Mouse (Mus musculus): ENCODE results near the gene Capn13. TPM values are rescaled to one million over a fixed set of nuclear protein-coding genes. Genes with fewer than 3 reads are reported as not detected.
A peak's percentile ranks its signal among the peaks of the same experiment; 100 is the strongest.

Capn13 gene
- polyA plus RNA-seq, 1 experiment from 2014 or later, result 0.18 TPM

DNA sequence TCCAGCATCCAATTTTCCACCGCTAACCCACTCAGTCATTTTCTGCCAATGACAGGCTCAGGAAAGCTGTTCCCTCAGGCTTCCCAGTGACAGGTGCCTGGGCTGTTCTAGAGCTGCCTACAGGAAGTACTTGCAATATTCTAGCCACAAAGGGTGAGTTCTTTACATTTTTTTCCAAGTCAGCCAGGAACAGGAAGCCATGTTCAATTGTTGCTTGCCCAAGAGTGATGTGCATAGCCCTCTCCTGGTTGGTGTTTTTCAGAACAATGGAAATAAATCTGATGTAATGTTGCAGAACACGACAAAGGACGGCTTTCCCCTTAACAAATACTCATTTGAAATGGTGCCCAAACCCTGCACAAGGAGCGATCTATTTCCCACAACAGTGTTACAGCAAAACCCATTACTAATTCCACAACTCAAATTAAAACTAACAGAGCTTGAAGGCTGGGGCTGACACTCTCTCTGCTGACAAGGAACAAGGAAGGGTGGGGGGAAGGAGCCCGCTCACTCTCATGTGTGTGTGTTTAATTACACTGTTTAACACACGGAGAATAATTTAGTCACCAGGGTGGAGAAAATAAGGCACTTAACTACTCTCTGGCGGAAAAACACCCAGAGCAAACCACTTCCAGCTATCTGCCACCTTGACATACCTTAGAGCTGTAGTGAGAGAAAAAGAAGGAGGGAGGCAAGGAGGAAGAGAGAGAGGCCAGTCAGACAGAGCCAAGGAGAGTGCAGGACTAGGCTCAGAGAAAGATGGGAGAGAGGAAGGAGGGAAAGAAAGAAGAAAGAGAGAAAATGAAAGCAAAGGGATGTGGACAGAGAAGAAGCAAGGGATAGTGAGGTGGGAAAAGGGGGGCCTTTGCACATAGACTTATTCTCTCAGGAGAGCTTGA, 10.2 kb downstream of the Capn13 start:
- Histone ChIP-seq H3K9ac (no peak overlapping the region), H3K36me3 (no peaks in the 10 kb centered on the region), H3K9me3 (no peaks in the 10 kb centered on the region), H3K4me3 (no peak overlapping the region), H3K27ac (replicated peaks) (peak overlapping the region; percentile 74), H3K4me2 (no peak overlapping the region), H3K27me3 (no peaks in the 10 kb centered on the region), H3K4me1 (replicated peaks) (peaks cover 20% of the 10 kb centered on the region)
- ATAC-seq (ENCODE audit: low read depth), result peak; percentile 88
- 41% methylated on average over 7 of the region's 7 CpGs for WGBS

DNA sequence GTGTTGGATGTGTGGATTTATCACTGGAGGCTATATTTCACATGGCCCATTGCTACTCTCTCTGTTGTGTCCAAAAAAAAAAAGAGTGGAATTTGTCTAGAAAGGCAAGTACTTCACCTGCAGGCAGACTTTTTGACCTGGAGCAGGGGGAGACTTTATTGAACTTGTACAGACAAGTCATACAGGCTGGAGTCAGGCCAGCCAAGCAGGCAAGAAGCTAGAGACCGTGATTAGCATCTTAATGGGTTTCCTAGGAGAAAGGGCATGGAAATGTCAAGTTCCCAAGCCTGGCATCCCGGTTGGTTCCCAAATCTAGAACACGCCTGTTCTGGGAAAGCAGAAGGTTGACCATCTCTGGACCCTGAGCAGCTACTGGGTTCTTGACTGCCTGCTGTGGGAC, 11.3 kb downstream of the Capn13 start:
- H3K4me2 ChIP-seq, result no peak overlapping the region
- no peak overlapping the region for H3K27ac ChIP-seq (replicated peaks)
- ATAC-seq (ENCODE audit: low read depth), result no peak
- H3K4me1 ChIP-seq (replicated peaks), result peaks cover 20% of the 10 kb centered on the region
- H3K4me3 ChIP-seq, result no peak overlapping the region
- no peaks in the 10 kb centered on the region for H3K27me3 ChIP-seq
- WGBS, result 56% methylated on average over 3 of the region's 3 CpGs
- no peak overlapping the region for H3K9ac ChIP-seq
- no peaks in the 10 kb centered on the region for H3K9me3 ChIP-seq
- H3K36me3 ChIP-seq, result no peaks in the 10 kb centered on the region

DNA sequence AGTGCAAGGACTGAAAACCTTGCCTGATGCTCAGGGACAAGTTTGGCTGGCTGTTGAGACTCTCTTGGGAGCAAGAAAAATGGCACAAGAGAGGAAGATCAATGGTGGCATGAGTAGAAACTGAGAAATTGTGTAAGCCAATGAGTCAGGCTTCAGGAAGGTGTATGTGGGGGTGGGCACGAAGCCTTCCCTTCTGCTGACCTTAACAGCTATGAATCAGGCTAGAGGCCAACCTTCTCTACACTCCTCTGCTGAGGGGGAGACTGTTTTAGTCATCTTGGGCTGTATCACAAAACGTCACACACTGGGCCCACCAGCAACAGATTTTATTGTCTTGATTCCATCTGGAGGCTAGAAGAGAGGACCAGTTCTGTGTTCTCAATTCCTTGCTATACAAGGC, 14.1 kb downstream of the Capn13 start:
- H3K4me2 ChIP-seq, result no peak overlapping the region
- no peaks in the 10 kb centered on the region for H3K9me3 ChIP-seq
- H3K4me3 ChIP-seq, result no peak overlapping the region
- WGBS, result 83% methylated on average over 2 of the region's 2 CpGs
- peaks cover 32% of the 10 kb centered on the region for H3K4me1 ChIP-seq (replicated peaks)
- H3K36me3 ChIP-seq, result no peaks in the 10 kb centered on the region
- H3K27me3 ChIP-seq, result no peaks in the 10 kb centered on the region
- ATAC-seq (ENCODE audit: low read depth), result no peak
- no peak overlapping the region for H3K27ac ChIP-seq (replicated peaks)
- no peak overlapping the region for H3K9ac ChIP-seq

DNA sequence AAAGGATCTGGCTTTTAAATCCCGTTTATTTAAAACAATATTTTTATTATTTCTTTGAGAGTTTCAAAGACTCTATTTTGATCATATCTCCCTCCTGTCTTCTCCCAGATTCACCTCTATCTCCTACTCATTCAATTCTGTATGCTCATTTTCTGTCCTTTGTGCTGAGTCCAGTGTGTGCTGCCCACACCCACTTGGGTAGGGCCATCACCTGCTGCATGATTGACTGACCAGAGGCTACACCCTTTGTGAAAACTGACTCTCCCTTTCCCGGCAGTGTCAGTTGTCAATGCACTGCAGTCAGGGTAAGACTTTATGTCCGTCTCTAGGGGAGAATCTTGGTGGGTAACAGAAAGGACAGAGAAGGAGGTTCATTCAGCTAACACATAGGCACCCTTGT, 14.7 kb downstream of the Capn13 start:
- Histone ChIP-seq H3K27ac (replicated peaks) (no peak overlapping the region), H3K4me3 (no peak overlapping the region), H3K9ac (no peak overlapping the region), H3K4me1 (replicated peaks) (peaks cover 30% of the 10 kb centered on the region), H3K9me3 (no peaks in the 10 kb centered on the region), H3K4me2 (no peak overlapping the region), H3K27me3 (no peaks in the 10 kb centered on the region), H3K36me3 (no peaks in the 10 kb centered on the region)
- no peak for ATAC-seq (ENCODE audit: low read depth)
- WGBS, result 69% methylated on average over 3 of the region's 3 CpGs

DNA sequence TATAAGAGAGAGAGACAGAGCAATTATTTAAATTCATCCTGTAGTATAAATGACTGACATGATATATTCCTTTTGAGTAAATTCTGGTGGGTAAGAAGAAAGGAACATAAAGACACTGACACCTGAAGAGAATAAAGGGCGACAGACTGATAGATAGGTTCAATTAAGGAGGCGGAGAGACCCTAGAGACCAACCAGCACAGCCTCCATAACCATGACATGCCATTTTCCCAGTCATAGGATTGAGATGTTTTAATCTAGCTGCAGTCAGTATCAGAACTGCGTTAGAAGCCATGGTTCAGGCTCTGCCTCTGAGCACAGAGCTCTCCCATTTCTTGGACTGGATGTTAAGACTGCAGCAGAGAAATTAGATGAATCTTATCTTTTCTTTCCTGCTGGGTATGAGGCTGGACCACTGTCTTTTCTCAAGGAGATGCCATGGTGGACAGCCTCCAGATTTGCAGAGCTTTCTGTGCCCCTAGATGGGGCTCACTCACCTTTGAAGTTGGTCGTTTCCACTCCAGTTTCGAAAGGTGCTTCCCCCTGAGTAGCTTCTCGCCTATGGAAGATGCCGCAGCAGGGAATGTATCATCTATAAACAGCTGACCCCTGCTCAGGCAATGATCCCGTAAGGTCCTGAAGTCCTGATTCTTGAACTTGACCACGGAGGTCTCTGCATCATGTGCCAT, 18.2 kb downstream of the Capn13 start:
- H3K9me3 ChIP-seq, result no peaks in the 10 kb centered on the region
- H3K4me2 ChIP-seq, result no peak overlapping the region
- H3K4me3 ChIP-seq, result no peak overlapping the region
- no peaks in the 10 kb centered on the region for H3K36me3 ChIP-seq
- H3K9ac ChIP-seq, result no peak overlapping the region
- peaks cover 12% of the 10 kb centered on the region; the same call in 1 of the 2 replicates for H3K4me1 ChIP-seq (replicated peaks)
- H3K27me3 ChIP-seq, result no peaks in the 10 kb centered on the region
- H3K27ac ChIP-seq (replicated peaks), result no peak overlapping the region
- ATAC-seq (ENCODE audit: low read depth), result peak; percentile 50; the same call in 1 of the 2 replicates
- 68% methylated on average over 9 of the region's 9 CpGs for WGBS

DNA sequence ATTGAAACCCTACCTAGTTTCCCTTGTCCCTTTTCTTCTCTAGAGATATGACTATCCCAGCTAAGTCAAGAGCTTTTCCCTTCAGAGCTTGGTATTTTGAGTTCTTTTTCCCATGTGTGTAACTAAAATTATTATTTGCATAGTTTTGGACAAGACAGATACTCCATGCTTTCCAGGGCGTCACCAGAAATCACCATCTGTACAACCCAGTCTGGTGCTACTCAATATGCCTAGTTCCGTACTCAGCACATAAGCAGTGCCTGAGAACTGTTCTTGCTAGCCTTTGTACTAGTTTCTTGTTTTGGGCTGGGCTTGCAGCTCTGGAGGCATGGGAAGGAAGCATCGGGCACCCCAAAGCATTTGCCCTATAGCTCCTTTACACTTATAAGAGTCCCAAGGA, 19.0 kb downstream of the Capn13 start:
- Histone ChIP-seq H3K4me1 (replicated peaks) (peaks cover 12% of the 10 kb centered on the region; the same call in 1 of the 2 replicates), H3K9ac (no peak overlapping the region), H3K27ac (replicated peaks) (no peak overlapping the region), H3K4me2 (no peak overlapping the region), H3K9me3 (no peaks in the 10 kb centered on the region), H3K4me3 (no peak overlapping the region), H3K27me3 (no peaks in the 10 kb centered on the region), H3K36me3 (no peaks in the 10 kb centered on the region)
- ATAC-seq (ENCODE audit: low read depth), result no peak
- 96% methylated on average over 3 of the region's 3 CpGs for WGBS

DNA sequence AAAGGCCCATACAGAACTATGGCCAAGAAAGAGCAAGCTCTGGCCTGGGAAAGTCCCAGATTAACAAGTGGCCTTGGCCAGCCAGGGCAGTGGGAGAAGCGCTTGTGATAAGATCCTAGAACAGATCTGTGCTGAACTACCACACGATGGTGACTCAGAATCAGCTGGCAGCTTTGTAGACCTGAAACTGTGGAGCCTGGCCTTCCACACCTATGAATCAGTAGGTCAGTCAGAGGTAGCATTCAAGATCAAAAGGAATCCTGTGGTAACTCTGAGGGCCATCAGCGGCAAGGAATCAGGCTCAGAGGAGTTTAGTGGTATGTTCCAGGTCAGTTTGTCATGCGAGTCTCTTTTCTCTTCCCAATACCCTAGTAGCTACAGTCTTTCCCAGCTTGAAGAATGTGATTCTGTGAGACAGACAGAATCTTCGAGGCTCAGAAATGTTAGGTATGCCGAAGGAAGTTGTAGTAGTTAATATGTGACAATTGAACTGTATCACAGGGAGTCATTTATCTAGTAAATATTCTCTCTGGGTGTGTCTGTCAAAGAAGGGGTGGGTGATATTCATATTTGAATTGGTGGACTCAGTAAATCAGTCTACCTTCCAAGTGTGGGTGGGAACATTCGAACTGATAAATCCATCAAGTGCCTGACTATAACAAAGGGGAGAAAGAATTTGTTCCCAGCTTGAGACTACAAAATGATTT, 22.7 kb downstream of the Capn13 start:
- Histone ChIP-seq H3K9ac (no peak overlapping the region), H3K27me3 (no peaks in the 10 kb centered on the region), H3K4me2 (no peak overlapping the region), H3K27ac (replicated peaks) (no peak overlapping the region), H3K4me1 (replicated peaks) (peaks cover 6% of the 10 kb centered on the region; the same call in 1 of the 2 replicates), H3K9me3 (no peaks in the 10 kb centered on the region), H3K36me3 (no peaks in the 10 kb centered on the region), H3K4me3 (no peak overlapping the region)
- ATAC-seq (ENCODE audit: low read depth), result no peak
- 89% methylated on average over 7 of the region's 7 CpGs for WGBS

DNA sequence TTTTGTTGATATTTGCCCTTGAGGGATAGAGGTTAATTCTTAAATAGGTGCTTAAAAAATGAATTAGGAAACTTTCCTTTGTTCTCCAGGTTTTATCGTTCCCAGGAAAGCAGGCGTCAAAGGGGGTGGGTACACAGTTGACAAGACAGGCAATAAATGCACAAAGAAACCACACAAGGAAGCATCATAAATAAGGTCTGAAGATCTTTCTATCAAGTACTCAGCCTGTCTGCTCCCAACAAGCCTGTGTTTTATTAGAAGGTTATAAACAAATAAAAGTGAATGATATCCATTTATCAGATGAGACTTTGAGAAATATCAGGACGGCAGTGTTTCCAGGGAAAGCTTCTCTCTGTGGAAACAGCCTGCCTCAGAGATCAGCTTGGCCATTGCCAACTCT, 33.3 kb downstream of the Capn13 start:
- 16% methylated on average over 3 of the region's 3 CpGs for WGBS
- Histone ChIP-seq H3K36me3 (no peaks in the 10 kb centered on the region), H3K9ac (no peak overlapping the region), H3K9me3 (no peaks in the 10 kb centered on the region), H3K4me3 (no peak overlapping the region), H3K4me2 (no peak overlapping the region), H3K4me1 (replicated peaks) (0 out of 2 replicates have a peak, but pooled peaks cover 3% of the 10 kb centered on the region), H3K27ac (replicated peaks) (no peak overlapping the region), H3K27me3 (no peaks in the 10 kb centered on the region)
- ATAC-seq (ENCODE audit: low read depth), result peak; percentile 27; the same call in 1 of the 2 replicates

DNA sequence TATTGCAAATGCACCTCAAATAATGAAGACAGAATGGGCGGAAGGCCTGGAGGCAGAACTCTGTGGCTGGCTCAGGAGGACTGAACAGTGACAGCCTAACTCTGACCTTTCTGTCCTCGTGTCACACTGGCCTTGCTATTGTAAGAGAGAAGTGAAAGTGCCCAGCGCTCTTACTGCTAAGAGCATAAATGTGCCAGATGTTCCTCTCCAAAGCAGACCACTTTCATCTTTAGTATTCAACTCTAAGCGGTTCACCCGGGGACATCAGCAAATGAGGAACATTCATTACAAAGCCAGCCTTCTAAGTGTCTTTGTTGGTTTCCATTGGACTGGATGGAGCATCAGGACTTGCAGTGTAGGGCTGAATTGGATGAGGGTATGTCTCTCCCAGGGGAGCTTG, 39.6 kb downstream of the Capn13 start:
- H3K9me3 ChIP-seq, result no peaks in the 10 kb centered on the region
- 48% methylated on average over 5 of the region's 5 CpGs for WGBS
- H3K4me3 ChIP-seq, result no peak overlapping the region
- no peak overlapping the region for H3K4me2 ChIP-seq
- H3K4me1 ChIP-seq (replicated peaks), result 0 out of 2 replicates have a peak, but pooled peaks cover 3% of the 10 kb centered on the region
- no peak for ATAC-seq (ENCODE audit: low read depth)
- H3K9ac ChIP-seq, result no peak overlapping the region
- no peaks in the 10 kb centered on the region for H3K27me3 ChIP-seq
- no peak overlapping the region for H3K27ac ChIP-seq (replicated peaks)
- no peaks in the 10 kb centered on the region for H3K36me3 ChIP-seq

DNA sequence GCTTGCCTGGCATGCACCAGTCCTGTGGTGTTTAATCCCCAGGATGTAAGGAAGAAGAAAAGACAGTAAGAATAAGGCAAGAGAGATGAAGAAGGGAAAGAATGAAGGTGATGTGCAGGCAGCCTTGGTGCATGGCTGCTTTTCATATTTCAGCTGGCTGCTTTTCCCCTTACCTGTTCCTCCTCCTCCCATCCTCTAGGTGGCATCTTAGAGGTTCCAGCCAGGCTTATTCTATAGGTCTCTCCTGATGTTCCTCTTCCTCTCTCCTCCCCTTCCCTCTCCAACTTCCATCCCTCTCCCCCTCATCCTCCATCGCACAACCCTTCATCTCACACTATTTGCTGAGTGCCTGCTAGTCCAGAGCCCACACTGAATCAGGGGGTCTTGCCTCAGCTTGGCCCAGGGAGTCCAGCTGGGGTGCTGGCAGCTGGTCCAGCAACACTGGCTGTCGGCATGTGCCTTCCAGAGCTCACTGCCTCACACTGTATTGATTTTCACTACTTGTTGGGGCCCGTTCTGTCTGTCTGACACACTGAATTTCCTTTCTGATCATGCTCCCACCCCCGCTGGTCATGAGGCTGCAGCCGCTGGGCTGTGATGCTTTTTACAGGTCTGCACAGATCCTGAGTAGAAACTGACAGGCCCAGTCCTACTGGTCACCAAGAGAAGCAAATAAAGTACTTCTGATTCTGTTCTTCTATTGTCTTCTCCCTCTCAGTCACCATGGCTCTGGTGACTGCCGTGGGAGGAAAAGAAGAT, 56.9 kb downstream of the Capn13 start:
- no peak for ATAC-seq (ENCODE audit: low read depth)
- H3K9ac ChIP-seq, result no peak overlapping the region
- H3K27me3 ChIP-seq, result no peaks in the 10 kb centered on the region
- 82% methylated on average over 6 of the region's 6 CpGs for WGBS
- H3K4me1 ChIP-seq (replicated peaks), result peaks cover 16% of the 10 kb centered on the region; the same call in 1 of the 2 replicates
- H3K4me3 ChIP-seq, result no peak overlapping the region
- no peak overlapping the region for H3K4me2 ChIP-seq
- H3K36me3 ChIP-seq, result no peaks in the 10 kb centered on the region
- no peaks in the 10 kb centered on the region for H3K9me3 ChIP-seq
- H3K27ac ChIP-seq (replicated peaks), result no peak overlapping the region

DNA sequence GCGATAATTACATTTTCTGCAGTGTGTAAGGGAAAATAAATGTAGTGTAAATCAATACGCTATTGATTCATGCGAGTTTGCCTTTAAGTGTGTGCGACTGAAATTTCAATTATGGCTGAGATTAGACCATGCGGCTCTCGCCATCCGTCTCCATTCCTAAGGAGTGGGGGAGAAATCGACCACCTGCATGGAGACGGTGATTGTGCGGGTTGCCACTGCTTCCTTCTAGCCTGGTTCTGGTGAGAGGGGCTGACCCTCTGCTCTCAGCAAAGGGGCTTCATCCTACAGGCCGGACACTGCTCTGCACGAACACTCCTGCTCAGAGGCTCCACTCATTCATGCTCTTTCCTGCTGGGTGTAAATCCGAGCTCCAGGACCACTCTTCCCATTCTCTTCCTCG, 58.0 kb downstream of the Capn13 start:
- ATAC-seq (ENCODE audit: low read depth), result peak; percentile 38; the same call in 1 of the 2 replicates
- Histone ChIP-seq H3K4me3 (no peak overlapping the region), H3K27ac (replicated peaks) (0 out of 2 replicates have a peak overlapping the region, but pooled peaks have one; percentile 46), H3K9me3 (no peaks in the 10 kb centered on the region), H3K4me2 (no peak overlapping the region), H3K36me3 (no peaks in the 10 kb centered on the region), H3K9ac (no peak overlapping the region), H3K4me1 (replicated peaks) (peaks cover 16% of the 10 kb centered on the region; the same call in 1 of the 2 replicates), H3K27me3 (no peaks in the 10 kb centered on the region)
- WGBS, result 58% methylated on average over 14 of the region's 14 CpGs

Data from neural tube, embryonic 13.5 days (tissue).